Mouse (Mus musculus) bone marrow macrophage, adult 2 months (primary cell): ENCODE data around the gene Myo6.

Experiments used
- CTCF ChIP-seq: IDR thresholded peaks from 2 replicates; pipeline ENCODE4 v1.5.1; 2012; ENCODE audit warnings: low read depth, mild to moderate bottlenecking, low read length, moderate library complexity
- POLR2A ChIP-seq: IDR thresholded peaks from 2 replicates; pipeline ENCODE4 v1.6.1; 2012; ENCODE audit warnings: mild to moderate bottlenecking, low read depth, low read length, borderline replicate concordance

DNA sequence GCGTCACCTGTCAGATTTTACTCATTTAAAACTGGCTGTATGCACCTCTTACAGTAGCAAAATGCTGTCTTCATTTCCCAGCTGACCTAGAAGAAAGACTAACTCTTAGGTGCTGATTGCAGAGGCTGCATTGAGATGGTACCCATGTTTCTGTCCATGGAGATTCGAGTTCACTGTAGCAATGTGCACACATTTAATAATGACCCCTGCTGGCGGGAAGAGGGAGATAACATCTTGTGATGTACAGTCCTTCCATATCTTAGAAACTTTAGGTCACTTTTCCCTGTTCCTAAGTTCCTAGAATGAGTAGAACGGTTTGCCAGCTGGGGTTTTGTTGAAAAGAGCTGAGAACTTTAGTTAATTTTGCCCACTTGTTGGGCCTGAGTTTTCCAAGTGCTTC lies 138.7 kb downstream of the Myo6 start:
- TF ChIP-seq CTCF (no peak), POLR2A (no peak)
